Mouse (Mus musculus): ENCODE measurements around the gene Rfx2. TPM values are rescaled to one million over a fixed set of nuclear protein-coding genes. Genes with fewer than 3 reads are reported as not detected.

The Rfx2 gene
- 2.1 TPM for polyA plus RNA-seq (2015; fragmentation: Illumina TruSeq; extraction: RNeasy Lipid Tissue Mini Kit (QIAGEN cat#74804); ENCODE audit: low read depth, low replicate concordance)

GRCm38 (mm10) chr17:56830411-56831110 is at the start of gene Rfx2:
TSS of gene Rfx2 (minus strand) at chr17:56831013.

DNA sequence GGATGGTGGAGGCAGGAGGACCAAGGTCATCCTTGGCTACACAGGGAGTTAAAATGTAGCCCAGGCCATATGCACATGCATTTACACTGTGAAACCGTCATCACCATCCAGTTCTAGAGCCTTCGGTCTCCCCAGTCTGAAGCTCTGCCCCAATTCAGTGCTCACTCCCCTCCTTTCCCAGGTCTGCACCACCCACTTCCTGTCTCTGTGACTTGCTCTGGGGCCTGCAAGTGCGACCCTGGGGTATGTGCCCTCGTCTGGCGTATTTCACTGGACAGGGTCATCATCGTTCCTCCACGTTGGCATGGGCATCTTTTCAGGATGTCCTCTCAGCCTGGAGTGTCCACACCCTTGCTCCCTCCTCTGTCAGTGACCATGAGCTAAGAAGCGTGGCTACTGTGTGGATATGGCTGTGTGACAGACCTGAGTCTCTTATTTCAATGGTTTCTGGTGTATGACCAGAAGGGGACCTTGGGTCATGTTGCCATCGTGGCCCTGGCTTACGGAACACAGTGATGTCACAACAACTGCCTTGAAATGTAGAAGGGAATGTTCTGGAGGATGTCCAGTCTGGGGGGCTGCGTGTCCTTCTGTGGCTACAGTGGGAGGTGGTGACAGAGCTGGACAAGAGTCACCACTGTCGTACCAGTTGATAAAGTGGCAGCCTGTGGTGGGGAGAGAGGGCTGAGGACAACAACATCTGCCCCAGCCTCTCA is 44.3 kb upstream of the Rfx2 start, which contains the start of gene 1700061G19Rik:
Gene 1700061G19Rik (plus strand): TSS at position 542 of the 716 bp plus-strand sequence.

GRCm38 (mm10) chr17:56874237-56874636 is 43.4 kb upstream of the Rfx2 start, which contains the start of gene Acsbg2:
TSS of gene Acsbg2 (minus strand) at chr17:56874447.

GRCm38 (mm10) chr17:56769950-56770349 is 60.9 kb downstream of the Rfx2 start, which contains the start of gene Prr22:
TSS of gene Prr22 (plus strand) at chr17:56770250.

DNA sequence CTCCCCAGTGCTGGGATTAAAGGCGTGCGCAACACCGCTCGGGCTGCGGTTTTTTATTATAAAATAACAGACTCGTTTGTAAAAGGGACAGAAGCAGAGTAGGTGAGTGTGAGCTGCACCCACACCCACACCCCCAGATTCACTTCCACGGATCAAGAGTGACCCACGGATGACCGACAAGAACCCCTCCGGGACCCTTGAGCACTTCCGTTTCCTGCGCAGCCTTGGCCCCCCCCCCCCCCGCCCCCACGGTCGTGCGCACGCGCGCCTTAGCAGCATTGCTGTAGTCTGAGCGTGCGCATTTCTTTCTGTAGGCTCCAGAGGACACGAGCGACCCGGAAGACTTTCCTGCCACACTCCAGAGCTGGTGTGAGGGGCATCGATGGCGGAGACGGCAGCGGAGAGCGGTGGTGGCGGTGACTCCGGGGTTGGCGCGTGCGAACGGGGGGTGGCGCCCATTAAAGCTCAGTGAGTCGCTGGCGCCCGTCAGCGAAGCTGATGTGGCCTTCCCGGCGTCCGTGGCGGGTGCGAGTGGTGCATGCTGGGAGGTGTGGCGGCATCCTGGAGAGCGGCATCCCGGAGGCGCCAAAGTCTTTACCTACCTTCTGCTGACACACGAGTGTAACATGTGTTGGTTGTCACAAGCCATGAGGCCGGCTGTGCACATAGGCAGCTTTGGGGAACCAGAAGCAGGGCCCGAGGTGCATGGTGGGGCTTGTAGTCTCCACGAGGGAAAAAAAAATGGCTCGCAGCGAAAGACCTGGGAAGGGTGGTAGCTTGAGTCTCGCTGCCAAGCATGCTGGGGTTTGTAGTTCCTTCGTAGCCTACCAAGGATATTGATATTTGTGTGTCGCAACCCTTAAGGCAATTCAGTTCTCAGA is 66.1 kb downstream of the Rfx2 start, which contains the start of gene Dus3l:
Gene Dus3l (plus strand): TSS at position 284 of the 881 bp plus-strand sequence.

GRCm38 (mm10) chr17:56757416-56758123 is 73.2 kb downstream of the Rfx2 start, which contains the start of gene Nrtn:
TSS of gene Nrtn (minus strand) at chr17:56757530.

Other genes starting within 250 kb of the Rfx2 start
- 64.6 TPM for gene Safb2, start 246.4 kb downstream of the Rfx2 start, polyA plus RNA-seq (2015; fragmentation: Illumina TruSeq; extraction: RNeasy Lipid Tissue Mini Kit (QIAGEN cat#74804); ENCODE audit: low read depth, low replicate concordance)
- gene Safb, start 246.2 kb downstream of the Rfx2 start, polyA plus RNA-seq (2015; fragmentation: Illumina TruSeq; extraction: RNeasy Lipid Tissue Mini Kit (QIAGEN cat#74804); ENCODE audit: low read depth, low replicate concordance): 74.2 TPM
- 214 TPM for gene 2410015M20Rik, start 221.2 kb downstream of the Rfx2 start, polyA plus RNA-seq (2015; fragmentation: Illumina TruSeq; extraction: RNeasy Lipid Tissue Mini Kit (QIAGEN cat#74804); ENCODE audit: low read depth, low replicate concordance)
- gene Rpl36, start 217.6 kb downstream of the Rfx2 start, polyA plus RNA-seq (2015; fragmentation: Illumina TruSeq; extraction: RNeasy Lipid Tissue Mini Kit (QIAGEN cat#74804); ENCODE audit: low read depth, low replicate concordance): 1,130 TPM
- gene Lonp1, start 204.1 kb downstream of the Rfx2 start, polyA plus RNA-seq (2015; fragmentation: Illumina TruSeq; extraction: RNeasy Lipid Tissue Mini Kit (QIAGEN cat#74804); ENCODE audit: low read depth, low replicate concordance): 49.1 TPM
- gene Catsperd, start 202.9 kb downstream of the Rfx2 start, polyA plus RNA-seq (2015; fragmentation: Illumina TruSeq; extraction: RNeasy Lipid Tissue Mini Kit (QIAGEN cat#74804); ENCODE audit: low read depth, low replicate concordance): 0.77 TPM
- 75.1 TPM for gene Ranbp3, start 157.7 kb downstream of the Rfx2 start, polyA plus RNA-seq (2015; fragmentation: Illumina TruSeq; extraction: RNeasy Lipid Tissue Mini Kit (QIAGEN cat#74804); ENCODE audit: low read depth, low replicate concordance)
- gene Ndufa11, start 113.2 kb downstream of the Rfx2 start, polyA plus RNA-seq (2015; fragmentation: Illumina TruSeq; extraction: RNeasy Lipid Tissue Mini Kit (QIAGEN cat#74804); ENCODE audit: low read depth, low replicate concordance): 512 TPM
- gene Vmac, start 113.0 kb downstream of the Rfx2 start, polyA plus RNA-seq (2015; fragmentation: Illumina TruSeq; extraction: RNeasy Lipid Tissue Mini Kit (QIAGEN cat#74804); ENCODE audit: low read depth, low replicate concordance): 13.8 TPM
- 2.6 TPM for gene Nrtn, start 73.5 kb downstream of the Rfx2 start, polyA plus RNA-seq (2015; fragmentation: Illumina TruSeq; extraction: RNeasy Lipid Tissue Mini Kit (QIAGEN cat#74804); ENCODE audit: low read depth, low replicate concordance)
- gene Dus3l, start 66.3 kb downstream of the Rfx2 start, polyA plus RNA-seq (2015; fragmentation: Illumina TruSeq; extraction: RNeasy Lipid Tissue Mini Kit (QIAGEN cat#74804); ENCODE audit: low read depth, low replicate concordance): 73.7 TPM
- 1.7 TPM for gene Prr22, start 60.8 kb downstream of the Rfx2 start, polyA plus RNA-seq (2015; fragmentation: Illumina TruSeq; extraction: RNeasy Lipid Tissue Mini Kit (QIAGEN cat#74804); ENCODE audit: low read depth, low replicate concordance)
- not detected for gene Acsbg2, start 43.4 kb upstream of the Rfx2 start, polyA plus RNA-seq (2015; fragmentation: Illumina TruSeq; extraction: RNeasy Lipid Tissue Mini Kit (QIAGEN cat#74804); ENCODE audit: low read depth, low replicate concordance)
- gene 1700061G19Rik, start 44.5 kb upstream of the Rfx2 start, polyA plus RNA-seq (2015; fragmentation: Illumina TruSeq; extraction: RNeasy Lipid Tissue Mini Kit (QIAGEN cat#74804); ENCODE audit: low read depth, low replicate concordance): 0.33 TPM
- gene Mllt1, start 104.4 kb upstream of the Rfx2 start, polyA plus RNA-seq (2015; fragmentation: Illumina TruSeq; extraction: RNeasy Lipid Tissue Mini Kit (QIAGEN cat#74804); ENCODE audit: low read depth, low replicate concordance): 54.9 TPM
- gene Acer1, start 151.1 kb upstream of the Rfx2 start, polyA plus RNA-seq (2015; fragmentation: Illumina TruSeq; extraction: RNeasy Lipid Tissue Mini Kit (QIAGEN cat#74804); ENCODE audit: low read depth, low replicate concordance): not detected
- 109 TPM for gene Clpp, start 159.3 kb upstream of the Rfx2 start, polyA plus RNA-seq (2015; fragmentation: Illumina TruSeq; extraction: RNeasy Lipid Tissue Mini Kit (QIAGEN cat#74804); ENCODE audit: low read depth, low replicate concordance)
- gene Alkbh7, start 166.3 kb upstream of the Rfx2 start, polyA plus RNA-seq (2015; fragmentation: Illumina TruSeq; extraction: RNeasy Lipid Tissue Mini Kit (QIAGEN cat#74804); ENCODE audit: low read depth, low replicate concordance): 39.4 TPM
- gene Pspn, start 169.0 kb upstream of the Rfx2 start, polyA plus RNA-seq (2015; fragmentation: Illumina TruSeq; extraction: RNeasy Lipid Tissue Mini Kit (QIAGEN cat#74804); ENCODE audit: low read depth, low replicate concordance): not detected
- 70.7 TPM for gene Gtf2f1, start 180.3 kb upstream of the Rfx2 start, polyA plus RNA-seq (2015; fragmentation: Illumina TruSeq; extraction: RNeasy Lipid Tissue Mini Kit (QIAGEN cat#74804); ENCODE audit: low read depth, low replicate concordance)
- gene Gm17949, start 180.5 kb upstream of the Rfx2 start, polyA plus RNA-seq (2015; fragmentation: Illumina TruSeq; extraction: RNeasy Lipid Tissue Mini Kit (QIAGEN cat#74804); ENCODE audit: low read depth, low replicate concordance): not detected
- gene Khsrp, start 200.5 kb upstream of the Rfx2 start, polyA plus RNA-seq (2015; fragmentation: Illumina TruSeq; extraction: RNeasy Lipid Tissue Mini Kit (QIAGEN cat#74804); ENCODE audit: low read depth, low replicate concordance): 44.1 TPM
- not detected for gene Slc25a41, start 210.6 kb upstream of the Rfx2 start, polyA plus RNA-seq (2015; fragmentation: Illumina TruSeq; extraction: RNeasy Lipid Tissue Mini Kit (QIAGEN cat#74804); ENCODE audit: low read depth, low replicate concordance)
- 1.5 TPM for gene Crb3, start 228.1 kb upstream of the Rfx2 start, polyA plus RNA-seq (2015; fragmentation: Illumina TruSeq; extraction: RNeasy Lipid Tissue Mini Kit (QIAGEN cat#74804); ENCODE audit: low read depth, low replicate concordance)
- 246 TPM for gene Slc25a23, start 228.8 kb upstream of the Rfx2 start, polyA plus RNA-seq (2015; fragmentation: Illumina TruSeq; extraction: RNeasy Lipid Tissue Mini Kit (QIAGEN cat#74804); ENCODE audit: low read depth, low replicate concordance)
- 1.8 TPM for gene Dennd1c, start 247.5 kb upstream of the Rfx2 start, polyA plus RNA-seq (2015; fragmentation: Illumina TruSeq; extraction: RNeasy Lipid Tissue Mini Kit (QIAGEN cat#74804); ENCODE audit: low read depth, low replicate concordance)

All from brain, adult 10 weeks (tissue).